Mouse (Mus musculus) ES-Bruce4 (cell line): ENCODE results near the gene Gm49425.

Source experiments
- CTCF ChIP-seq: IDR thresholded peaks from one replicate; pipeline ENCODE4 v1.8.1; 2011; ENCODE audit warnings: low read depth, low read length
- EP300 ChIP-seq: IDR thresholded peaks from 2 replicates; pipeline ENCODE4 v1.6.1; 2011; ENCODE audit warnings: low read depth, low read length; ENCODE audit not compliant: insufficient read depth
- POLR2A ChIP-seq: IDR thresholded peaks from one replicate; pipeline ENCODE4 v1.8.1; 2011; ENCODE audit warnings: low read length; ENCODE audit not compliant: insufficient read depth

- TF ChIP-seq CTCF: no peak
- TF ChIP-seq EP300: no peak
- no peak for TF ChIP-seq POLR2A
These were observed 19.2 kb upstream of the Gm49425 start for GRCm38 (mm10) chr15:101536054-101536850.
